Mouse (Mus musculus): Measurements from ENCODE around the gene 2410131K14Rik. TPM values are rescaled to one million over a fixed set of nuclear protein-coding genes. Genes with fewer than 3 reads are reported as not detected.

The 2410131K14Rik gene
- total RNA-seq, 2 experiments from 2014 or later = 13.8 to 14.5 TPM

DNA sequence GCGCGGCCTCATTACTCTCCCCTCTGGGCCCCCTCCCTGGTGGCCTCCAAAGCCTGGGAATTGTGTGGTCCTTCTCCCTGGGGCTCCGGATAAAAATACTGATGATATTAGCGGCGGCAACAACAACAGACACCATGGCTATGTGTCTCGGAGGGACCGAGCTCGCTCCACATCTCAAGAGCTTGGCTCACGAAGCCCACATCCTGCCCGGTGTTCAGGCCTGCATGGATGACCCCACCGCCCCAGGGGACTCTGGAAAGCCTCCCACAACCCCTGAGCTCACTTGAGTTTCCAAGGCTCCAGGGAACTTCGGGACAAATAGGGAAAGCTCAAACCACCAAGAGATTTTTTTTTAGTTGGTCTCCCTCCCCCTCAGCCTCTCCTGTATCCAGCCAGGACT is 5.4 kb upstream of the 2410131K14Rik start:
- no peak overlapping the region for H3K27ac ChIP-seq
- no peak for DNase-seq (ENCODE audit: low spot score in 2 of 2)
- no peak overlapping the region for H3K4me3 ChIP-seq
- TF ChIP-seq CTCF (conservative IDR thresholded peaks at IDR 0.05) = no peak

GRCm38 (mm10) chr5:118245606-118246308 is 730 bp downstream of the 2410131K14Rik start:
- TF ChIP-seq CTCF (conservative IDR thresholded peaks at IDR 0.05) = no peak
- Histone ChIP-seq H3K27ac (peak overlapping the region; percentile 88), H3K4me3 (peak overlapping the region; percentile 69)
- DNase-seq (ENCODE audit: low spot score in 2 of 2) = no peak

DNA sequence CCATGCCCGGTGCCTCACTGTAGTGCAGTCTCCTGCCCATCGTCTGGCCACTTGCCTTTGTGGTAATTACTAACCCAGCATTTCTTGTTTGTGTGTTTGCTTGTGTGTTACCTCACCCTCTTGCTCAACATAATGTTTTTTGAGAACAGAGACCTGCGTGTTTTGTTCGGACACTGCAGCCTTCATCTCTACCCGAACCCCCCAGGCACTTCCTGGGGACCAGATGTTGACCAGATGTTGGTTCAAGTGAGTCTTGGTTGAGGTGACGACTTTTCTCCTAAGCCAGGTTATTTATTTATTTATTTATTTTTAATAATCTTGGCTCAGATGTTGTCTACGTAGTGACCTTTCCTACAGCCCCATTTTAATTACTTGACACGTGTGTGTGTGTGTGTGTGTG is 2.4 kb downstream of the 2410131K14Rik start:
- H3K4me3 ChIP-seq = no peak overlapping the region
- TF ChIP-seq CTCF (conservative IDR thresholded peaks at IDR 0.05) = no peak
- no peak for DNase-seq (ENCODE audit: low spot score in 2 of 2)
- H3K27ac ChIP-seq = no peak overlapping the region

DNA sequence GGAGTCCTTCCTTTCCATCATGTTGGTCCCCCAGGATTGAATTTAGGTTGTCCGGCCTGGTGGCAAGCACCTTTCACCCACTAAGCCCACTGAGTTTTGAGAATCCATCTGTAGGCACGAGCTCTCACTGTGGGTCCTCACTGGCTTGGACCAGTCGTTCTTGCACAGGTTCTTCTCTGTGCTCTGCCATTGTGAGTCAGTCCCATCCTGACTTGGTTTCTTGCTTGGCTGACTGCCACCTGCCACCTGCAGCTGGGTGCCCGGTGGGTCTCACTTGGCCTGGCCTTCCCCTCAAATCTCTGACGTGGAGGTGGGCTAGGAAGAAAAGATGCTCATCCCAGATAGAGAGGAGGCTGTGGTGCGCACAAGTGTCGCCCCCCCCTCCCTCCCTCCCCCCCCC is 6.0 kb downstream of the 2410131K14Rik start:
- H3K4me3 ChIP-seq = no peak overlapping the region
- H3K27ac ChIP-seq = no peak overlapping the region
- DNase-seq (ENCODE audit: low spot score in 2 of 2) = no peak
- no peak for TF ChIP-seq CTCF (conservative IDR thresholded peaks at IDR 0.05)

DNA sequence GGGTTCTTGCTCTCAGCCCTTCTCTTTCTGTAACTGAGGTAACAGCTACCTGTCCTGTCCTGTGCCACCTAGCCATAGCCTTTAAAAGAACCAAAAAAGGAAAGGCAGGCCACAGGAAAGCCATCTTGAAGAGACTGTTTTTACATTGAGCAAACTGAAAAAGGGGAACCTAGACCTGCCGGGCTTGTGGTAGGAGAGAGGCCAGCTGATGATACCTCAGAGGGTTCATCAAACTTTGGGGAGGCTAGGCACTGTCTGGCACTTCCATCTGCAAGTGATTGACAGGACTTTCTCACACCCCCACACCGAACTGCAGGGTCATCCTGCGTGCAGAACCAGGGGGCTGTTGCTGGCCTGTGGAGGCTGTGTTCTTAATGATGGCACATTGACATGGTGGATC is 8.5 kb downstream of the 2410131K14Rik start:
- H3K4me3 ChIP-seq = no peak overlapping the region
- no peak overlapping the region for H3K27ac ChIP-seq
- TF ChIP-seq CTCF (conservative IDR thresholded peaks at IDR 0.05) = no peak
- no peak for DNase-seq (ENCODE audit: low spot score in 2 of 2)

- Histone ChIP-seq H3K4me3 (no peak overlapping the region), H3K27ac (no peak overlapping the region)
- no peak for DNase-seq (ENCODE audit: low spot score in 2 of 2)
- peak; percentile 61 for TF ChIP-seq CTCF (conservative IDR thresholded peaks at IDR 0.05)
These were observed 12.0 kb downstream of the 2410131K14Rik start for GRCm38 (mm10) chr5:118256981-118257380.

- H3K27ac ChIP-seq = 0 out of 2 replicates have a peak overlapping the region, but pooled peaks have one; percentile 5
- peak in 1 of 2 experiments; percentile 32 for DNase-seq (ENCODE audit: low spot score in 2 of 2)
- H3K4me3 ChIP-seq = no peak overlapping the region
- no peak for TF ChIP-seq CTCF (conservative IDR thresholded peaks at IDR 0.05)
These were observed 14.1 kb downstream of the 2410131K14Rik start for GRCm38 (mm10) chr5:118259152-118259551.

- DNase-seq (ENCODE audit: low spot score in 2 of 2) = no peak
- no peak for TF ChIP-seq CTCF (conservative IDR thresholded peaks at IDR 0.05)
- H3K4me3 ChIP-seq = no peak overlapping the region
- 0 out of 2 replicates have a peak overlapping the region, but pooled peaks have one; percentile 5 for H3K27ac ChIP-seq
These were observed 14.6 kb downstream of the 2410131K14Rik start for GRCm38 (mm10) chr5:118259636-118260035.

- DNase-seq (ENCODE audit: low spot score in 2 of 2) = no peak
- H3K4me3 ChIP-seq = no peak overlapping the region
- no peak for TF ChIP-seq CTCF (conservative IDR thresholded peaks at IDR 0.05)
- no peak overlapping the region for H3K27ac ChIP-seq
These were observed 15.0 kb downstream of the 2410131K14Rik start for GRCm38 (mm10) chr5:118260055-118260454.

DNA sequence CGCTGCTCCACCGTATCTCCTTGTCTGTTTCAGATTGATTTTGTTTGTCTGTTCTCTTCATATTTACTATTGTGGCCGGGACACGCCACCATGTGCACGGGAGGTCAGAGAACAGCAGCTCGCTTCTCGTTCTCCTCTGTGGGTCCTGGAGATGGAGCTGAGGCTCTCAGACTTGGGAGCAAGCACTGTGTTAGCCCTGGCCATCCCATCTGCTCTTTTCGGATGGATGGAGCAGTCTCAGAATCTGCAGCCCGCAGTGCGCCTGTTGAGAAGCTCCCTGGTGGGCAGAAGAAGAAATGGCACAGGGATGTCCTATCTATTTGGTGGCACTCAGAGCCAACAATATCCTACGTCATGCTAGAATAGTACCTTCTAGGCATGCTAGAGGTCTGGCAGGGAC is 15.6 kb downstream of the 2410131K14Rik start:
- Histone ChIP-seq H3K27ac (no peak overlapping the region), H3K4me3 (no peak overlapping the region)
- peak; percentile 29 for TF ChIP-seq CTCF (conservative IDR thresholded peaks at IDR 0.05)
- DNase-seq (ENCODE audit: low spot score in 2 of 2) = no peak

DNA sequence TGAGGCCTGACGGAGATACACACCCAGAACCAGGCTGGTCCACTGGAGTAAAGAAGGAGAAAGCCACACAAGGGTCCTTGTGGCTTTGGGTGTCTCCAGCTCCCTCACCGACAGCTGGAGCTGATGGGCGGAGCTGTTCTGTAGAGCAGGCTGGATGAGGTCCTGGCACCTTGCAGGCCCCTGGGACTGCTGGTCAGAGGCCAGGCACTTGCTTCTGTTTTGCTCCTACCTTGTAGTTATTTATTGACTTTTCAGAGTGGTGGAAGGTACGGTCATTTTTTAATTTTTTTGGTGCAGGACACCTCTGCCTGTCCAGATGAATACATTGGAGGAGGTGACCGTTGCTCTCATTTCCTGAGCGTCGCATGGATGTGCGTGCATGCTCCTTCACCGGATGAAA is 16.2 kb downstream of the 2410131K14Rik start:
- TF ChIP-seq CTCF (conservative IDR thresholded peaks at IDR 0.05) = no peak
- DNase-seq (ENCODE audit: low spot score in 2 of 2) = no peak

DNA sequence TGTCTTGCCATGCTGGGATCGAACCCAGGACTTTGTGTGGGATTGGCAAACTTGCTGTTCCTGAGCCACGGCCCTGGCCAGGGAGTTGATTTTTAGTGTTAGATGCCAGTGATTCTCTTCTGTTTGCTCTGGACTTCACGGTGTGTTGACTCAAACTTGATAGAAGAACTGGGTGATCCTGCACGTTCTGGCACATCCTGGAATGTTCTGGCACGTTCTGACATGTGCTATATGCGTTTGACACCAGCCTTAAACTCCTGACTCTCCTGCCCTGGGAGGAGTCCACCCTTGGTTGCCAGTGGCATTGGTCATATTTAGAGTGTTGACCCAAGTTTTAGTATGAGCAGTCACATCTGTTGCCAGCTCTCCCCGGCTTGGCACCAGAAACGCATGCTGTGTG is 17.4 kb downstream of the 2410131K14Rik start:
- Histone ChIP-seq H3K27ac (no peak overlapping the region), H3K4me3 (no peak overlapping the region)
- no peak for TF ChIP-seq CTCF (conservative IDR thresholded peaks at IDR 0.05)
- DNase-seq (ENCODE audit: low spot score in 2 of 2) = no peak

More for the DNA sequence above, 16.2 kb downstream of the 2410131K14Rik start:
- no peak overlapping the region for H3K4me3 ChIP-seq
- H3K27ac ChIP-seq = no peak overlapping the region

DNA sequence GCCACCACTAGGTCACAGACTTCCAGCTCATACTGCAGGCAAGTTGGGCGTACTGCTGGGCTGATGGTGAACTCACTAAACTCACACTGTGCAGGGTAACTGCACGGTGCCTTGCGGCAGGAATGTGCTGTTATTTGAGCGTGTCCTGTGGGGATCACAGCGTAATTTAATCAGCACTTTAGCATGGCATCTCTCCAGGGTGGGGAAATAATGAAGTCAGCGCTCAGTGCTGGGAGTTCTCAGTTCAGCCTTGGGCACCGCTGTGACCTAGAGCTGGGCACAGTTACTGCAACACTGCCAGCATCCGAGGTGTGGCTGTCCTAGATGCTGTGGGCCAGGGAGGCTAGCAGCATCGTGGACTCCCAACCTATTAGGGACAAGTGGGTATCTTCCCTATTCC is 19.3 kb downstream of the 2410131K14Rik start:
- no peak for TF ChIP-seq CTCF (conservative IDR thresholded peaks at IDR 0.05)
- Histone ChIP-seq H3K27ac (no peak overlapping the region), H3K4me3 (no peak overlapping the region)
- no peak for DNase-seq (ENCODE audit: low spot score in 2 of 2)

DNA sequence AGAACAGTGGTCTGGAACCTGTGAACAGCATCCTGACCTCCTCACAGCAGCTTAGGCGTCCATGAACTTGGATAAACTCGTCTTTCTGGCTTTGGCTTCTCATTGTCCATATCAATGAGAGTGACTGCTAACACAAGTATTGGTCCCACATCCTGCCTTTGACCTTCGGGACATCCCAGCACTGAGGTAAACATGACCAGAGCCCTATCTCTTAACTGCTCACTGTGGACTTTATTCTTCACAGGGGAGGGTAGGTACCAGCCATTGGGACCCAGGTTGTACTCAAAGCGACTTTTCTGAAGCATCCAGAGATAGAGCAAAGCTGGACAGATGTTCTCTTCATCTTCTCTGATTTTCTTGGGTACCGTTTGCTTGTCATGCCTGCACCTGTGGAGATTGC is 20.3 kb downstream of the 2410131K14Rik start:
- no peak overlapping the region for H3K4me3 ChIP-seq
- no peak for TF ChIP-seq CTCF (conservative IDR thresholded peaks at IDR 0.05)

More for the DNA sequence above, 20.3 kb downstream of the 2410131K14Rik start:
- DNase-seq (ENCODE audit: low spot score in 2 of 2) = no peak
- H3K27ac ChIP-seq = no peak overlapping the region
